Mouse (Mus musculus): Measurements from ENCODE around the gene Dhx37.
"Not testable (repeated sequence)": the region's sequence is repeated elsewhere in the genome, so short reads cannot be mapped to it uniquely, and the experiment has no call there.

Dhx37 gene

DNA sequence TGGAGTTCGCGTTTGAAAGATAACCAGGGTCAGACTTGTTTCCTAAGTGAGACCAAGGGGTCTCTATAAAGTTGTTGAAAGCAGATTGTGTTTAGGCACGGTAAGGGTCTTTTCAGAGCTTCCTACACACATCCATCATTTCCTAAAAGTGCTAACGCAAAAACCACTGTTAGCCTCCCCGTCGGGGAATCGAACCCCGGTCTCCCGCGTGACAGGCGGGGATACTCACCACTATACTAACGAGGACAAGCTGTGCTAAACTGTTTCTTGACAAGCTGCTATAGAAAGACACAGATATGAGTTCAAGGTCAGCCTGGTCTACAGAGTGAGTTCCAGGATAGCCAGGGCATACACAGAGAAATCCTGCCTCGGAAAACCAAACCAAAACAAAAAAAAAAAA, 25.1 kb downstream of the Dhx37 start:
- peak; percentile 93 for DNase-seq (ENCODE audit: low read depth, low spot score)

DNA sequence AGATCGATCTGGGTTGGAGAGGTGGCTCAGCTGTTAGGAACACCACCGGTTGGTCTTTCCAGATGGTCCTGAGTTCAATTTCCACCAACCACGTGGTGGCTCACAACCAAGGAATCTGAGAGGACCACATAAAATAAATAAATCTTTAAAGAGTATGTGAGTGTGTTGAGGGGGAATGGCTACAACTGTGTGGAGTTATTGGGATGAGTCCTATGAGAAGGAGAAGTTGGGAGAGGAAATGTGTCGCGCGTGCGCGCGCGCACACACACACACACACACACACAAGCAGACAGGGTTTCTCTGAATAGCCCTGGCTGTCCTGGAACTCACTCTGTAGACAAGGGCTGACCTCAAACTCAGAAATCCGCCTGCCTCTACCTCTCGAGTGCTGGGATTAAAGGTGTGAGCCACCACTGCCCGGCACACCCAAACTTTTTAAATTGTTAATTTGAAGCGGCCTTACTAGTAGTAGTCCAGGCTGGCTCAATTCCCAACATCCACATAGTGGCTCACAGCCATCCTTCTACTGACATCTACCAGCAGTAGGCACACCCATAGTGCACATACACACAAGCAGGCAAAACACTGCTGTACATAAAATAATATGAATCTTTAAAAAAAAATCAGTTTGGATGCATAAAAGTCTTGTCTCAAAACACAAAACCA, 25.9 kb downstream of the Dhx37 start:
- DNase-seq (ENCODE audit: low read depth, low spot score) = peak; percentile 57

DNA sequence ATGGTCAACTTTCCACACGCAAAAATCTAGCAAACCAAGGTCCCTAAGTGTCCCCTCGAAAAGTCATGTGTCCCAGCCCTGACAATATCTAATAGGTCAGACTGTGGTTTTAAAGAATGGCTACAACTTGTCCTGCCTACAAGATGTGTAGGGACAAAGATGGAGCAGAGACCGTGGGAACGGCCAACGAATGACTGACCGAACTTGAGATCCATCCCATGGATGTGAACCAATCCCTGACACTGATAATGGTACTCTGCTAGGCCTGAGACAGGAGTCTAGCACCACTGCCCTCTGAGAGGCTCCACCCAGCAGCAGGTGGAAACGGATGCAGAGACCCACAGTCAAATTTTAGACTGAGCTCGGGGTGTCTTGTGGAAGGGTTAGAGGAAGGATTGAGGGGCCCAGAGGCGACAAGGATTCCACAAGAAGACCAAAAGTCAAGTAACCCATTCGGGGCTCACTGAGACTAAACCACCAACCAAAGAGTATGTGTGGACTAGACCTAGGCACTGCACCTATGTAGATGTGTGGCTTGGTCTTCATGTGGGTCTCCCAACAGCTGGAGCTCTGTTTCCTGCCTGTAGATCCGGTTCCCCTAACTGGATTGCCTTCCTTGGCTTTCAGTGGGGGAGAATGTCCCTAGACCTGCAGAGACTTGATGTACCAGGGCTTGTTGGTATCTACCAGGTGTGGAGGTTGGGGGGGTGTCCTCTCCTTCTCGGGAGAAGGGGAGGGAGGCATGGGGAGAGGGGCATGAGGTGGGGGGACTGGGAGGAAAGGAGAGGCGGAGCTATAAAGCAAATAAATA, 26.7 kb downstream of the Dhx37 start:
- no peak for DNase-seq (ENCODE audit: low read depth, low spot score)

DNA sequence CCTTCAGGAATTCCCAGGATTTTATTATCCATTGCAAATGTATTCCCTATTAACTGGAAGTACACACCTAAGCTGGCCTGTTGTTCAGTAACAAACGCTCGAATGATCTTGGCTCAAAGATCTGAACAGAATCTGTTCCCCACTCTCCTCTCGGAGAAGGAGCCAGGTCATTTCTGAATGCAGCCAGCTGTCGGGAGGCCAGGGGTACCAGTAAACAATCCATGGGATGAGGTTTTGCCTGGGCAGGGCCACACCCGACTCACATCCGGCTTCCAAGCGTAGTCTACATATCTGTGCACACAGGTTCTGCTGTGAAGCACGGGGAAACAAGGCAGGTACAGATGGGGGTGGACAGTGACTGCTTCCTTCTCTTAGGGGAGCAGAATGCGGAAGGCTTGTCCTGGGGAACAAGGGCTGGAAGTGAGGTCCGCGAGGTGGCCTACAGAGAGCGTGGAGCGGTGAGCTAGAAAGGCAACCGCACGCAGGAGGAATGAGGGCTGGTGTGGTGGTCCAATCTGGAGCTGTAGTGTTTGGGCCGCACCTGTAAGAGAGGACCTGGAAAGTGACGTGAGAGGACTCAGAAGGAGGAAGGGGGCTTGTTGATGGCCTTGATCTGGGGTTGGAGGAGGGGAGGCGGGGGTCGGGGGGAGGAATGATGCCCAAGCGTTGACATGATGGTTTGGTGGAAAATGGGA, 27.5 kb downstream of the Dhx37 start:
- DNase-seq (ENCODE audit: low read depth, low spot score) = peak; percentile 78

DNA sequence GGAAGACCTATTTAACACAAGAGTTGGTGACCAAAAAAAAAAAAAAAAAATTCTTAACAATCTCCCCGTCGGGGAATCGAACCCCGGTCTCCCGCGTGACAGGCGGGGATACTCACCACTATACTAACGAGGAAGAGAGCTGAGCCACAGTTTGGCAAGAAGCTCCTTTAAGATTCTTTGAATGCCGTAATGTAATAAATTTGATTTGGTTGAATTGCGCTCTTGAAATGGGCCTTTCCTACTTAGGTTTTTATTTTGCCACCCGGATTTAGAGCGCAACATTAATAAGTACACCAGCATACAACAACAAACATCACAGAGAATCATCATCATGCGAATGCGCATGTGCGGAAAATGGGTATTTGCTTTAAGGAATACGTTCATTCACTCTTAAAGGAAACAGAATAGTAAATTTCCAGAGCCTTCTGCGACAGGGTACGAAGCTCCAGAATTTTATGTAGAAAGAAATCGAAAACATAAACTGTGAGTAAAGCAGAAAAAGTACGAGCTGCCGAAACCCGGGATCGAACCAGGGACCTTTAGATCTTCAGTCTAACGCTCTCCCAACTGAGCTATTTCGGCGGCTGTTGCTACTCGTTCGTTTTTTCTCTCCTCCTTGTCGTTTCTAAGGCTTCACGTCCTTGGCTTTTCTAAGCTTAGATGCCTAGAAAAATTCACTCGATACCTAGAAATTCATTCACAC, 28.2 kb downstream of the Dhx37 start:
- peak; percentile 88 for DNase-seq (ENCODE audit: low read depth, low spot score)

DNA sequence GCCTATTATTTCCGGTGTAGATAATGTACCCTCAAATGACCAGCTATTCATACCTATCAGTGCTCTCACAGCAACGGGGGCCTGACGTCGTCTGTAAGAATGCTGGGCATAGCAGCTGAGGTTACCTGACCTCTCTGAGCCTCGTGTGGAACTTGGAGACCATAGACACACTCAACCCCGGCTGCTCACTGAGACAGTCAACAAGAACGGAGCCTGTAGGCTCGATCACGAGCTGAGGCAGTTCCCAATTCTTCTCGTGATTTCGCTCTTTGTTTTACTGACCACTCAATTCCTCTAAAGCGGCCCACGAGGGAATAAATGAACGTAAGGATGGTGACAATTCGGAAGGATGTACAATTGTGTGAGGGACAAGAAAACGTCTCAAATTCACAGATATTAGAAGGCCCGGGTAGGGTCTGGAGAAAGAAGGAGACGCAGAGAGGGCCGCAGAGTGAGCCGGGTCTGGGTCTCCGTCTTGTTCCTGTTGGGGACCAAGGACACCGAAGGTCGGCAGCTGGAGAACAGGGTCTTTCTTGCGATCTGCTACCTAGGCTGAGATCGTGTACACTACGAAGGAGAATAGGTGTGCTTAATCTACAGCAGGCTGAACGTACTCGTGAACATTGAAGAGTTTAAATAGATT, 28.9 kb downstream of the Dhx37 start:
- DNase-seq (ENCODE audit: low read depth, low spot score) = peak; percentile 83

DNA sequence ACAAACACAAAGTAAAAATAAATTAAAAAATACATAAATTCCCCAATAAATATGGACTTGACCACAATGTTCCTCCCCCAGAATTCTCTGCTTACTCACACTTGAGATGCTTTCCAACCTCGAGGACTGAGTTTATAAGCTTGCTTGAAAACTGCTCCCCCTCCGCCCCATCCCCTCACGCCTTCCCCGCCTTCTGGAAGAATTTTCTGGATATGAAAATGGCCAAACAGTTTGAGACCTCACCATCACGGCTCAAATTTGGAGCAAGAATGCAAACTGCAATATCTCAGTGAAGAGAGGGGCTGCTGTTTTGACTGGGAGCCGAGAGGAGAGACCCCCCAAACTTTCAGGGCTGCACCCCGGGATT, 29.4 kb downstream of the Dhx37 start:
- no peak for DNase-seq (ENCODE audit: low read depth, low spot score)

DNA sequence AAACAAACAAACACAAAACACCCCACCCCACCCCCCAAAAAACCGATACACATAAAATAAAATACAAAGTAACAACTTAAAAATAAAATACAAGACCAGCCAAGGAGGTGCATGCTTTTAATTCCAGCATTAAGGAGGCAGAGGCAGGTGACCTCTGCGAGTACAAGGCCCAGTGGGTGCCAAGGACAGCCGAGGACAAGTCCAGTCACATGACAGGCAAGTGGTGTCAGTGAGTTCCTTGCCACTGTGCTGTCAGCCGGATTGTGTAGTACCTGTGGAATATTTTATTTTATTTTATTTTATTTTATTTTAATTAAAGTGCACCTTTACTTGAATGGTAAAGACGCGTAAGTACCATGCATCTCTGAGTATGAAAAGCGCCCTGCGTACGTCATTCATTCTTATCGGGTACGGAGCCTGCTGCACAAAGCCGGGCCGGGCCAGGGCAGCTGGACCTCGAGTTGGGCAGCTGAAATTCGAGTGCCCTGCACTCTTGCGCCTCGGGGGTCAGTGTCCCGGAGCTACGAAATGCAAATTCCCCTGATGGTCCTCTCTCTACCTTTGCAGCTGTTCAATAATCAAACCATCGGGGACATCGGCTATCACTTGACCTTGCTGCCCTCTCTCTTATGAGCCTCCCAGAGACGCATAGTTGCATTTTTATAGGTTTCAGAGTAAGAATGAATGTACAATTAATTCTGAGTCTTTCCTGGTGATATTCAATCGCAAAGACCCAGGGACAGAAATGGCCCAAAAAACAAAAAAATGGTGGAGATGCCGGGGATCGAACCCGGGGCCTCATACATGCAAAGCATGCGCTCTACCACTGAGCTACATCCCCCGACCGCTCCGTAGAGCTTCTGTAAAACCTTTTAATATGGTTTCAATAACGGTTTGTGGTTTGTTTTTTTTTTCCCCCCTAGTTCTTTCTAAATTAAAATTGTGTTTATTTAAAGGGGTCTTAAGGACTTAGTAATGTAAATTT, 30.1 kb downstream of the Dhx37 start:
- peak; percentile 82 for DNase-seq (ENCODE audit: low read depth, low spot score)

DNA sequence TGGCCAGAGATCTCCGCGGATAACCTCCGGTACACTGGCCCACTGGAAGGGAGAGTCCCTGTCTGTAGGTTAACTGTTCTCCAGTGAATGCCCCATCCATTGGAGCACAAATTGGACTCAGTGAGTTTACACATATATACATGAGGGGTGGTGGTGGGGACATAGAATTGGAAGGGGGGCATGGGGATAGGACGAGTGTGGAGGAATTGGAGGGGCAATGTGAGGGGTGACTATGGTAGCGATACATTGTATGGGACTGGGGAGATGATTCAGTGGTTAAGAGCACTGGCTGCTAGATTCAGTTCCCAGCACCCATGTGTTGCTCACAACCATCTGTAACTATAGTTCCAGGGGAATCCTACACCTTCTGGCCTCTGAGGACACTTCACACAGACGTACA, 30.9 kb downstream of the Dhx37 start:
- DNase-seq (ENCODE audit: low read depth, low spot score) = no peak

DNA sequence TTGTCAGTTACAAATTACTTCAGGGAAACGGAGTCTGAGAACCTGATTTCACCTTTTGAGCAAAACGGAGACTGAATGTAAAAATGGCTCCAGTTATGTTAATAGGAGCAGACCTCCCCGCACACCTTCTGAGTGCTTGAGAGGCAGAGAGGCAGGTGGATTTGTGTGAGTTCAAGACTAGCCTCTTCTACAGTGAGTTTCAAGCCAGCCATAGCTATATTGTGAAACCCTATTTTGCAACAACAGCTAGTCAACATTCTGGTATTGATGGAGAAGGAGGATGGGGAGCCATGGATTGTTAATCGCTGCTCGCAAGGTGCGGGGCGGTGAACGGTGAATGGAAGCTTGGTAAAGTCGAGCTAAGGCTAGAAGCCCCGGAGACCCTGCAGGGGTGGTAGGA, 31.4 kb downstream of the Dhx37 start:
- peak; percentile 61 for DNase-seq (ENCODE audit: low read depth, low spot score)

DNA sequence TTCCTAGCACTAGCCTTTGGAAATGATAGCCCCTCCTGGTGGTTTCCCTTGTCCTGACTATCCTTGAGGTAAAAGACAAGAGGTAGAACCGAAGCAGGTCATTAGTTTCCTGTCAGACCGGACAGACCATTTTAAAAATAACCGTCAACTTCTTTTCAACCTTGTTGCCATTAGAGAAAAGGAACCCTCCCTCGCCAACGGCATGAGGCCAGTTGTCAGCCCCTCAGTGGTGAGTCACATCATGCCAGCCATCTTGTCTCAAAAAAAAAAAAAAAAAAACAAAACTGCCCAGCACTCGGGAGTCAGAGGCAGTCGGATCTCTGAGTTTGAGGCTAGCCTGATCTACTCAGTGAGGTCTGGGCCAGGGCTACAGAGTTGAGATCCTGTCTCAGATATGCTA, 33.0 kb downstream of the Dhx37 start:
- DNase-seq (ENCODE audit: low read depth, low spot score) = no peak

DNA sequence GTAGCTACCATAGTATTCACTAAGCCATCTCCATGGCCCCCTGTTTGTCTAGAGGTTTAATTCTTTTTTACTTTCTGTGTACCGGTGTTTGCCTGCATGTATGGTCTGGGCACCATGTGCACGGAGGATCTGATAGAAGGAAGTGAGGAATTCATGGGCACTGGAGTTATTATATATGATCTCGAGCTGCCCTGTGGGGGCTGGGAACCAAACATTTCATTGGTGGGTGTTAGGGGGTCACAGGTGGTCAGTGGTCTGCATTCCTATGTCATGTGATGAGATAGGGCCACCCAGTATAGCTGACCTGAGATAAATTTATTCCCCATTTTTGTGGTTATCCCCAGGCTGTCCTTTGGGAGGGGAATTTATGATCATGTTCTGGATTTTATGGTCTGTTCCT, 38.9 kb downstream of the Dhx37 start:
- DNase-seq (ENCODE audit: low read depth, low spot score) = no peak

DNA sequence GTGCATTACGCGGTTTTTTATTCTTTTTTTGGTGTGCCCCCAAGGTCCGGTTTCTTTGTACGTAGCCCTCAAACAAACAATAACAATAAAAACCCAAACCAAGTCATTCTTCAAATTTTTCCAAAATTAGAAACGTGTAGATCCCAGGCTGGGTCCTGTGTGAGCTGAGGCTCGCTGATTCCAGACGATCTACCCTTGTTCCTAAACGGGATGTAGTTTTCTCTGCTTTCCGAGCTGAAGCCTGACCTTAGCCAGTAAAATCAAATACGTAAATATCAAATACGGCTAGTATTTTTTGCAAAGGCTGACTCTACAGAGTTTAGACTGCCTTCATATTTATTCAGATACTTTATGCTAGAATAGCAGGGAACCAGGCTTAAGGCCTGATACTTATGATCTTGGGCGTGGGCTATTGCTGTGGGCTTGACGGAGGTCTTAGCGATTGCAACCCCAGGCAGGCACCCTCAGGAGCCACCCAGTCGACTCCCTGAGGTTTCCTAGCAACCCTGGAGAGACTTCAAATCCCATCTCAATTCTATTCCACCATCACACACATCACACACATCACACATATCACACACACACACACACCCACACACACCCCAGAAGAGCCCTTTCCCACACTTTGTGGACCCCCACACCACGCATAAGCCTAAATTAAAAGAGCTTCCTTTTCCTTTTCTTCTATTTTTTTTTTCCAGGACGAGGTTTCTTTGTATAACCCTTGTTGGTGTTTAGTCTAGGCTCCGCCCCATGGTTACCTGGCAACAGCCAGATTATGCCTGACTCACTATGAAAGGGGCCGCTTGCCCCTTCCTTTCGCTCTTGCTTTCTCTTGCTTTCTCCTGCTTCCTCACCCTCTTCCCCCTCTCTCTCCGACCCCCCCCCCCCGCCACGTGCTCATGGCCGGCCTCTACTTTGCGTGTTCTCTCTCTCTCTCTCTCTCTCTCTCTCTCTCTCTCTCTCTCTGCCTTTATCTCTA, 40.0 kb downstream of the Dhx37 start:
- DNase-seq (ENCODE audit: low read depth, low spot score) = peak; percentile 90

DNA sequence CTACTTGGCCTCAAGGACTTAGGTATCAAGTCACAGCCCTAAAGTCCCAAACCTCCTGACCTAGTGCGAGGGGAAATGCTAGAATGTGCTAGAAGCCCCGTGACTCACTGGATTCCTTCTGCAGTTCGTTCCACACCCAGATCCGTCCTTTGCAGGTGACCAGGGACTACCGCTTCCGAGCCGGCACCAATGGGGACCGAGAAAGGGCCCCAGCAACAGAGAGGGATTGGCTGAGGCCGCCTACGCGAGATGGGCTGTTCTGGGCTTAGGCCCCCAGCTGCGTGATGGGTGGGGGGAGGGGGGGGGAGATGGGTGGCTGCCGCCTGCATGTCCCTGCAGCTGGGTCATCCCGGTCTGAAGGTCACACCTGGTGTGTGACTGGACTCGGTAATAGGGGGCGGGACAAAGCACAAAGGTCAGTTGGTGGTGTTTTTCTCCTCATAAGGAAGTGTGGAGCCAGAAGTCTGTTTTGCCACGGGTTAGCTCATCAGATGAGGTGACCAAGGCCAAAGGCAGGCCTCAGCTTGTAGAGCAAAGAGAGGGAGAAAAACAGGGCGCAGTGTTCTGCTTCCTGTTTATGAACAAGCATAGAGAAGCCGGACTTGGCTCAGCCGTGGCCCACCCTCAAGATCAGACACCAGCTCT, 40.8 kb downstream of the Dhx37 start:
- peak; percentile 99 for DNase-seq (ENCODE audit: low read depth, low spot score)

DNA sequence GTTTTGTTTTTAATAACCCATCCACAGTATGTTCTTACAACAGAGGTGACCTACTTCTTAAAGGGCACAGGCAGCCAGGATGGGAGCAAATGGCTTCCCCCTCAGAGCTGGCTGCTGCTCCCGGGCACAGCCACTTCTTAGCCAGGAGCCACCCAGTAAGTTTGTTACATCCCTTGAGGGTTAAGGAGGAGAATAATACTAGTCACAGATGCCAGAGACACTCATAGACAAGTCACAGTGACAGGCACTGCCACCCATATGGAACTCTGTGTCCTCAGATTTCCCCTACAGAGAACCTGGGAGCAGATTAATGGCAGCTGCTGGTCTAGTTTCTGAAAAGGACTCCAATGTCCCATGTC, 41.3 kb downstream of the Dhx37 start:
- no peak for DNase-seq (ENCODE audit: low read depth, low spot score)

DNA sequence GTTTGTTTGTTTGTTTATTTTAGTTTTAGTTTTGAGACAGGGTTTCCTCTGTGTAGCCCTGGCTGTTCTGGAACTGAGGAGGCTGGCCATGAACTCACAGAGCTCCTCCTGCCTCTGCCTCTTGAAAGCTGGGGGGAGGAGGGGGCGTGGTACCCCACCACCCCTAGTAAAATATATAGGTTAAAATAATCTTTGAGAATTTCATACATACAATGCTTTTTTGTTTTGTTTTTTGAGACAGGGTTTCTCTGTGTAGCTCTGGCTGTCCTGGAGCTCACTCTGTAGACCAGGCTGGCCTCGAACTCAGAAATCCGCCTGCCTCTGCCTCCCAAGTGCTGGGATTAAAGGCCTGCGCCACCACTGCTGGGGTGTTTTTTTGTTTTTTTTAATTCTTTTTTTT, 41.7 kb downstream of the Dhx37 start:
- DNase-seq (ENCODE audit: low read depth, low spot score) = not testable (repeated sequence)

DNA sequence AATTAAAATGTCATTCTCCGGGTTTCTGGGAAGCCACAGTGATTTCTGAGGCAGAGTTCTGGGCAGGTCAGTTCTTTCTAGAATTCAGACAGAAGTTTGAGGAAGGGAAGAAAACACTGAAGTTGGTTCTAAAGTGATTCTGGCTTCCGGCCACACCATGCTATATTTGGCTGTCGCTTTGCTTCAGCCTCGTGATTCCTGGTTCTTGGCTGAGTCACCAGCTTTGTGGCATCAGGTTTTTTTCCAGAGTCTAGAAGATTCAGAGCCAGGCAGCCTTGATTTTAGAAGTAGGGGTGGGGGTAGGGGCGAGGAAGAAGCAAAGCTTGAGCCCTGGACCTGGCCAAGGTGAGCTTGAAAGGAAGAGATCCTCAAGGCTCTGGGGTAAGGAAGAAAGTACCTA, 42.3 kb downstream of the Dhx37 start:
- no peak for DNase-seq (ENCODE audit: low read depth, low spot score)

DNA sequence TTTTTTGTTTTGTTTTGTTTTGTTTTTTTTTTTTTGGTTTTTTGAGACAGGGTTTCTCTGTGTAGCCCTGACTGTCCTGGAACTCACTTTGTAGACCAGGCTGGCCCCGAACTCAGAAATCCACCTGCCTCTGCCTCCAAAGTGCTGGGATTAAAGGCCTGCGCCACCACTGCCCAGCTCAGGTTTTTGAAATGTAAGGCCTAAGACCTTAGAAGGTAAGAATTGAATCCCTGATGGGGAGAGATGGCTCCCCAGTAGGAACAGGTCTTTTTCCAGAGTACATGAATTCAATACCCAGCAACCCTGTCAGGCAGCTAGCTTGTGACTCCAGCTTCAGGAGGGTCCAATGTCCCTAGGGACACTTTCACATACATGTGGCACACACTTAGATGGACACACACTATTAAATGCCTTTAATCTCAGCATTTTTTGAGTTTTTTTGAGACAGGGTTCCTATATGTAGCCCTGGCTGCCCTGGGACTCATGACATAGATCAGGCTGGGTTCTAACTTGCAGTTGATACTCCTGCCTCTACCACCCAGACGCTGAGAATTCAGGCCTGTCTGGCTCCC, 42.9 kb downstream of the Dhx37 start:
- DNase-seq (ENCODE audit: low read depth, low spot score) = no peak

Measured in ZHBTc4 (cell line).